Mouse (Mus musculus) natural killer cell, adult 2 months (primary cell): ENCODE results near the gene Sap30.
A peak's percentile ranks its signal among the peaks of the same experiment; 100 is the strongest.
"Not testable (repeated sequence)": the region's sequence is repeated elsewhere in the genome, so short reads cannot be mapped to it uniquely, and the experiment has no call there.

Experiments used
- DNase-seq, 2 experiments: peaks; one replicate each; pipeline ENCODE4 v3.0.0; 2022; ENCODE audit warnings: low spot score in 2 of 2

The Sap30 gene

DNA sequence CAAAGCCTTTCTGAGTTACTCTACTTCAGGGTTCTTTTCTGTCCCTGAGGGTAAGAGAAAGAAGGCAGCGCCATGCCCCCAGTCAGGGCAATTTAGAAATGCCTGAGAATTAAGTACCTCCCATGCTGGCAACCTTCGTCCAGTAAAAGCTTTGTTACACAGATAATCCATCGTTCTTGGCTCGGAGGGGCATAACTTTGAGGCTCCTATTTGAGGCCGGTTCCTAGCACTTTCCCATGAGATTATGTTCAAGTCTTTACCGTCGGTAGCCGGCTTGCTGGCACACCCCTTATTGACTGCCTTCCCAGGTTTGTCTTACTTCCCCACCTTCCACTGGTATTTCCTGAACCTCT, 10.8 kb upstream of the Sap30 start:
- DNase-seq = no peak

DNA sequence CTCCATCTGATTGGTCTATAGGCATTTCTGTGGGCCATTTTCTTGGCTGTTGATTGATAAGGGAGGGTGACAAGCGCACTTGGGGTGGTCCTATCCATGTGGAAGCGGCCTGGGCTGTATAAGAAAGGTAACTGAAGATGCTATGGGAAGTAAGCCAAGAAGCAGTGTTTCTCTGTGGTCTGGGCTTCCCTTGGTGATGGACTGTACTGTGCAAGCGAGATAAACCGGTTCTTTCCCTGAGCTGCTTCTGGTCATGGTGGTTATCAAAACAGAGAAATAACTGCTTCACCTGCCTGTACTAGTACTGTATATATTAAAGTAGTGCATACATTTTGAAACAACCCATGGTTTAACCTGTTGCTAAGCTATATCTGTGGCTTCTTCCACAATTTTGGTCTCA, 4.2 kb upstream of the Sap30 start:
- no peak for DNase-seq

DNA sequence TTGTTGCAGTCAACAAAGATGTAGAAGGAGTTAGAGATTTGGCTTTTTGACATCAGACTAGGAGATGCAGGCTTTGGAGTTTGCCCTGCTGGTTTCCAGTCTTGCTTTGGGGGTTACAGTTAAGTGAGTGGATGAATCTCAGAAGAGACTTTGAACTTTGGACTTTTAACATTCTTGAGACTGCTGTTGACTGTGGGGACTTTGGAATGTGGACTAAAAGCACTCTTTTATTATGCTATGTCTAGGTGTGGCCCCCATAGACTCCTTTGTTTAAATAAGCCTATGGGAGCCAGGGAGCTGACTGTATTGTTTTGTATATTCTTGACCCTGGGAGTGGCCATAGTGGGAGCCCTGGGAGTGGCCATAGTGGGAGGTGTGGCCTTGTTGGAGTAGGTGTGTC, 2.2 kb upstream of the Sap30 start:
- DNase-seq = no peak

DNA sequence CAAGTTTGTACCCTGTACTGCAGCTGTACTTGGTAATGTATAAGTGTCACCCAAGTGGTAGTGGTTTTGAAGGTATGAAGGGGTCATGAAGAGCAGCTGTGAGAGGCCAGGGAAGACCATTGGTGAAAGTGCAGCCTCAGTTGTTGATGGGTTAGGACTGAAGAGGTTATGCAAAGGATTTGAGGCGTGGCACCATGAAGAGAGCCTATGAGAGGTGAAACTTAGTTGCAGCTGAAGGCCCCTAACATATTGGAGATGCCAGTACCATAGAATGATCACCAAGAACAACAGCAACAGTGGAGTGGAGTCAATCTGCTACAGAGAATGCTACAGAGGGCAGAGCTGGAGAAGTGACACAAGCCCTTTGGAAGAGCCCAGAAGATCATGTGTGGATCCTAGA, 1.7 kb upstream of the Sap30 start:
- no peak for DNase-seq

DNA sequence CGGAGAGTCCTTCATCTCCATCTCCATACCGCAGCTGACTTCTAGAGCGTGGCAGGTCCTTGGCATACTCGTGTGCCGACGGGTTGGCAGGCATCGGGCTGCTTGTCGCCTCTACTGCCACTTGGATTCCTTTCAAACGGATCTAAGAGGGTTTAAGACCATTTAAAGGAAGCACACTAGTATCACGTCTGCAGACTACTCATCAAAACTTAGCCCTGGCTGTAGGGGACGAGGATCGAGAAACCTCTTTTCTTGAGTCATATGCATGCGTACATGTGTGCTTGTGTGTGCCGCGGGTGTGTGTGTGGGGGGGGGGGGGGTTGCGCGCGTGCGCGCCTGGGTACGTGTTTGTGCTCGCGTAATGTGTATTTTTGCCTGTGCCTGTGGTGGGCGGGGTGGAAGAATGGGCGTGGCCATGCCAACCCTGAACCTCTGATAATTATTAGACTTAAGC, 679 bp upstream of the Sap30 start:
- DNase-seq = peak; percentile 55 to 70

DNA sequence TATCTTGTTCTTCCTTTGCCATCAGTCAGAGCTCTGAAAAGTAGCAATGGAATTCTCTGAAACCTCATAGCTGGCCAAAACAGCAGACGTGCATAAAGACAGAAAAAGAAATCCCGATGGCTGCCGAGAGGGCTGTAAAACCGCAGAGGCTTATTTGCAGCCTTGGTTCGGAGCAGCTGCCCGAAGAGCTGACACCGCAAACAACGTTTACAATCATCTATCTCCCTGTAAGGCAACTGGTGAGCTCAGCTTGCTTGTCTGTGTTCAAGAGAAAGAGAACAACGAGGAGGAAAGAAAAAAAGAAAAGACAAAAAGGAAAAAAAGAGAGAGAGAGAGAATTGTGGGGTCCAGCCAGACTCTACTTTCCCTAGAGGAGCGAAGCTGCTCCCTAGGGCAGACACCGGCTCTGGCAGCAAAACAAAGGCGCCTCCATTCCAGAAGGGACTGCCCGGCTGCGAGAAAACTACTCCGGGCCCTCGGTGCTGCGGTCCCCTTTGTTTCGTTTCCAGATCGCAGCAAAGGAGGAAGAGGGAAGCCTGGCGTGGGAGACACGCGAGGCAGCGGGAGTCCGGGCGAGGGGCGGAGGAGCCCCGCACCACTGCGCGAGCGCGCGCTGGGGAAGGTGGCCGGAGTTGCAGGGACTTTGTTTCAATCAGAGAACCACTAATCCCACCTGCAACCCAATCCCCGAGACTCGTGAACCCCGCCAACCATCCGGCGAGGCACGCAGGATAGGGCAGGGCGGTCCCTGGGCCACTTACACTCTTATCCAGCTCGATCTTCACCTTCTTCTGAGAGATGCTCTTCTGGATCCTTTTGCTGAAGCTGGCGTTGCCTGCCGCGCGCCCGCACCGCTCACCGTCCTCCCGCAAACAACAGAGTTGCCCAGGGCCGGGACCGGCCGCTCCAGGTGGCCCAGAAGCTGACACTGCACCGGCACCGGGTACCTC, 894 bp downstream of the Sap30 start:
- peak in 1 of 2 experiments; percentile 7 for DNase-seq

DNA sequence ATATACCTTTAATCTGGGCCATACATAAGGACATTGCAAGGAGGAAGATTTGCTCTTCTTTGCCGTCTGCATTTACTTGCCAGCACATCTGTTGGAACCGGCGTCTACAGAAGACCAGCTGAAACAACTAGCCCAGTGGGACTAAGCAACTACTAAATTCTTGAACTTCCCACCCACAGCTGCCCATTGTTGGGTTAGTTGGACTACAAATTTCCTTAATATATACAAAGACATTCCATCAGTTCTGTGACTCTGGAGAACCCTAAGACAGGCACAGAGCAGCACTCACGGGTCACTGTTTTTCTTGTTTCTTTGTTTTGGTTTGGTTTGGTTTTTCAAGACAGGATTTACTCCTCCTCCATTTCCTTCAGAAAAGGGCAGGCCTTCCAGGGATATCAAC, 7.1 kb downstream of the Sap30 start:
- DNase-seq = no peak

DNA sequence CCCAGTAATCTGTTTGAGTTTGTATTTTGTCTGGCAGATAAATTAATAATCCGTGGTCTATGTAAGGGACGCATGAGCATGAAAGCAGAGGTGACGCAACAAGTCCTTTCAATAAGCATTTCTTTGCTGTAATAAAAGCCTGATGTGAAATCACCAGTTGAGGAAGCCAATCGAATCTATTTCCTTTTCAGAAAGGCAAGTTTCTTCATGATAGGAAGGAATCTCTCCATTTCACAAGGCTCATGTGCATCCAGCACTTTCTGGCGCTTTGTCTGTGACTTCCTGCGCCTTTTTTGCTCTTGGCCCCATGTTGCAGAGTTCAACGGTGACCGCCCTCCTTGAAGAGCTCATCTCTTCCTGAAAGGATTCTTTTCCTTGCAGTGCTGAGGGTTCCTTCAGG, 8.0 kb downstream of the Sap30 start:
- DNase-seq = no peak

DNA sequence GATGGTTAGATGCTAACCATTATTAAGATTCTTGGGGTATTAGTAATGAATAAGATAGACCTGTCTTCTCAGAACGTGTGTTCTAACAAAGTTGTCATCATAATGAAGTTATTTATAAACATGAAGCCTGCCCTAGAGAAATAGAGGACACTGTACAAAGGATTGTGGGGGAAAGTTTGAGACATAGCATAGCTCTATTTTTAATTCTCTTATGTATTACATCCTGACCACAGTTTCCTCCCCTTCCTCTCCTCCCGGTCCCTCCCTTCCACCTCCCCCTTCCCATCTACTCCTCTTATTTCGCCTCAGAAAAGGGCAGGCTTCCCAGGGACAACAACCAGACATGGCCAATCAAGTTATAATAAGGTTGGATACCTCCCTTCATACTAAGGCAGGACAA, 9.3 kb downstream of the Sap30 start:
- DNase-seq = no peak

DNA sequence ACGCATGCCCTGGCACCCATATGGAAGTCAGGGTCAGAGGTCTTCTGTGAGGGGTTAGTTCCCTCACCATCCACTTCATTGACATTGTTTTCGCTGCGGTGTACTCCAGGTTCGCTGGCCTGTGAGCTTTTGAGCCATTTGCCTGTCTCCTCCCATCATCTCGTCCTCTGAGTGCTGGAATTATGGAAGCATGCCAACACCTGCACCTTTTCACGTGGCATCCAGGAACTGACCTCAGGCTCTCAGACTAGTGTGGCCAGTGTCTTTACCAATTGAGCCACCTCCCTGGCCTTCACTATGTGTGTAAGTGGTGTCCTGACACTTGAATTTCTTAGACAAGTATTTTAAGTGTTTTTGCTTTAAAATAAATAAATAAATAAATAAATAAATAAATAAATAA, 13.9 kb downstream of the Sap30 start:
- DNase-seq = no peak

DNA sequence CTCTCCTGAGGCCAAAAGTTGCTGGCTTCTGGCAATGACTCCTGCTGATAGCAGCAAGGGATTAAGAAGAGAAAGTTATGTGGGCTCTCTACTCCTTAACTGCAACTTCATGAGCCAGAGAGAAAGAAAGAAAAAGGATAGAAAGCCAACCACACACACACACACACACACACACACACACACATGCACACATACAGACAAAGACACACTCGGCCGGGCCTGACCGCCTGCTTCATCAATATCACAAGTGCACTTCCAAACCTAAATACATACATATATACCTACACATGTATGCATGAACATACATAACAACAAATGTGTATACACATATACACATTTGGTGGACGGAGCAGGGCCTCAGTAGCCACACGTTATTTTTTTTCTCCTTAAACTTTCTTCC, 16.8 kb downstream of the Sap30 start:
- no peak for DNase-seq

DNA sequence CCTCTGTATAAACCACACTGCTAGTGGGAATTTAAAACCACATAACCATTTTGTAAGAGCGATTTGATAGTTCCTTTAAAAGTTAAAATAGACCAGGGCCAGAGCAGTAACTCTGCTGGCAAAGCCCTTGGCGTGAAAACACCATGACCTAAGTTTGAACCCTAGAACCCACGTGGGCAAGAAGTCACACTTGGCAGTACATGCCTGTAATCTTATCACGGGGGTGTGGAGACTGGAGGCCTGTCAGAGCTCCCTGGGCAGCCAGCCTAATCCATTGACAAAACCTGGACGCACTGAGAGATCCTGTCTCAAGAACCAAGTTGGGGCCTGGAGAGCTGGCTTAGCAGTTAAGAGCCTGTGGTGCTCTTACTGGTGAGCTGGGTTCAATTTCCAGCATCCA, 19.0 kb downstream of the Sap30 start:
- DNase-seq = no peak

DNA sequence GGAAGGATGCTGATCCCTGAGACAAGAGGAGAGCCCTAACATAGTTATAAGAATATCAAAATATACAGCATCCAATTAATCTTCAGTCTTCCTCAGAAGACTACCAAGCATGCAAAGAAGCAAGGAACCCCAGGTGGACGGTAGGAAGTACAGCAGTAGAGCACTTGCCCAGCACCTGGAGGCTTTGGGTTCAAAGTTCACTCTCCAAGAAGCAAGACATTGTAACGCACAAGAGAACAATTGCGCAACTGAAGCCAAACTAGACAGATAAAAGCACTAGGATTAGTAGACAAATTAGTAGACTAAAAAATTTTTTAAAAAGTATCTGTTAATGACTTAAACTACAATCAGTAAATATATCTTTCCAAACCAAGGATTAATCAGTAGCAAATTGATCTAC, 23.9 kb downstream of the Sap30 start:
- DNase-seq = no peak

DNA sequence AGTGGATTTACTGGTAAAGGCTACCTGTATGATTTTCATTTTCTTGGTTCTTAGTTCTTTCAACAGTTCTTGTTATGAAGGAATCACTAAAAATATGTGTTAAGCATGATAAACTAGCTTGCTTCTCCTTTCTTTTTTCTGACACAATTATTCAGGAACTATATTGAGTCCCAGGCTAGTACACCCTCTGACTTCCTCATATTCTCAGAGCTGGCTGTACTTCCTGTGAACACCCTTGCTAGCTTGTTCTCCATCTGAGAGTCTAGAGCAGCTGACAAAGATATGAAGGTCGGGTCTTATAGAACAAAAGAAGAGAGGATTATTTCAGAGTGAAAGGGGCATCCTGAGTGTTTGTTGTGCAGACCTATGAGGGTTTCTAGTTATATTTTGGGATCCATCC, 24.8 kb downstream of the Sap30 start:
- no peak for DNase-seq

DNA sequence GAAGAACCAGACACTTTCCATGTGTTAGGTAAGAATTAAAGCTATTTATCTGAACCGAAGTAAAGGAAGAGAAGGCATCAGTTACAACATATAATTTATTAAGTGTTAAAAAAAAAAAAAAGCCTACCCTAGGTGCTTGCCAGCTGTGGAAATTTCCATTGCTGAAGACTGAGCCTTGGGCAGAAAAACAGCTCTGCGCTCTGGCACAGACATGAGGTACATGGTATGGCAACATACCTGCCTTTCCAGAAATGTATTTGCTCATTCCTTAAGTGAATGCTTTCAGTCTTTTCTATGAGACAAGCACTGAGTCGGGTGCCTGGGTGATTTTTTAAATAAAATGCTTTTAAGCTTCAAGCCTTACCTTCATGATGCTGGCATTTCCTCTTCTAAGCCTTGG, 29.7 kb downstream of the Sap30 start:
- no peak for DNase-seq

DNA sequence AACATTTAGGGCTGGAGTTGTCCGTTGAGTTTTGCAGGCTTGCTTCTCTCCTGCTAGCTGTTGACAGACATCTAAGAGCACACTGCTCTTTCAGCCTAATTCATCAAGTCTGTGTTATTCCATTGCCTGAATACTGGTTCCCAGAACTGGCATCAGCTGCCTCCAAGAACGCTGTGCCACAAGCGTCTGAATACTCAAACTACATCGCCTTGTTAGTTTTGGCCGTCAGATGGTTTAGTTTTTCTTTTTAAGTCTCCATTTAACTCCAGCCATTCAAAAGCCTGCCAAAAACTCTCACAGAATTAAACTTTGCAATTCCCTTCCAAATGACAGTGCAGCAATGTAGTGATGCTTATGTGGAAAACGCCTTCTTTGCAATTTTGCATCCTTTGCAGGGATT, 30.5 kb downstream of the Sap30 start:
- DNase-seq = no peak

DNA sequence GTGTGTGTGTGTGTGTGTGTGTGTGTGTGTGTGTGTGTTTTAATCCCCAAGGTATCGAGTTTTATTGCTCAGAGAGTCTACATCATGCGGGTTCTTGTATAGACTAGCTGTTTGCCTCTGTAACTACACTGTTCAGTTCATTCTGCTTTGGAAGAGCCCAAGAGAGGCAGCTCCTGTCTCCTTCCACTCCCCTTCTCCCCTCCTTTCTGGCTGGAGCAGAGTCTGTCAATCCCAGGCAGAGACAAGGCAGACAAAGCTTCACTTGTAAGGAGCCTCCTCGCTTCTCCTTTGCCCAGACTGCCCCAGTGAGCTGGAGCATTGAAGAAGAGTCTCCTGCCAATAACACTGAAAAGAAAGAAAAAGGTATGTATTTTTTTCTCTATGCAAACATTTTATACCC, 31.9 kb downstream of the Sap30 start, which contains the start of gene Scrg1:
Scrg1 (plus strand) TSS at position 159 of the 400 bp plus-strand sequence.
- no peak for DNase-seq

DNA sequence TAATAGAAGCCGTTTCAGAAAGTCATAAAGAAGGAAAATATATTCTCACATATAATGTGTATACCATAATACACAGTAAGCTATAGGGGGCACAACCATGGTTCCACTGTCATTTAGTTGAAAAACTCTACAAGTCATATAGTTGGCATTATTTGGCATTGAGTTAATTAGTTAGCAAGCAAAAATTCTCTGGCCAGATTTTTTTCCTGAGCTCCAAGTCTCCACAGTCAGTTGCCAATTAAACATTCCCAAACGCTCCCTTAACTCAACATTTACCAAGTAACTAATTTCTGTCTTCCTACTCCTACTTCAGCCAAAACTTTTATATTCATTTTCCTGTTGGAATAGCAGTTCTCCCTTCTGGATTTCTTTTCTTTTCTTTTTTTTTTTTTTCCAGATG, 34.3 kb downstream of the Sap30 start:
- DNase-seq = no peak

DNA sequence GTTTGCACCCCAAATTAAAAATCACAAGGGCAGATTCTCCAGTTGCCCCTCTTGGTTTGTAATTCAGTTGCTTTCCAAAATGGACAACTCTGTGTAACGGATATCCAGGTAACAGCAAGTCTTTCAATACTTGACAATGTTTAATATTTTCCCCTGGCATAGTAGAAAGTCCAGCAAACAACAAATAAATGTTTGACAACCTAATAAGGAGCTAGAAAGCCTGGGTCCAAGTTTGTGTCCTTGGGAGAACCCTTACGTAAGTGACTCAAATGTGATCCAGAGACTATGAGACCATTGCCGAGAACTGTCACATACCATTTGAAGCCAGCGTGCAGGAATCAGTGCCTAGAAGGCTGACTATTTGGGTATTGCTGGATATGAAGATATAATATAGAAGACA, 35.8 kb downstream of the Sap30 start:
- no peak for DNase-seq

DNA sequence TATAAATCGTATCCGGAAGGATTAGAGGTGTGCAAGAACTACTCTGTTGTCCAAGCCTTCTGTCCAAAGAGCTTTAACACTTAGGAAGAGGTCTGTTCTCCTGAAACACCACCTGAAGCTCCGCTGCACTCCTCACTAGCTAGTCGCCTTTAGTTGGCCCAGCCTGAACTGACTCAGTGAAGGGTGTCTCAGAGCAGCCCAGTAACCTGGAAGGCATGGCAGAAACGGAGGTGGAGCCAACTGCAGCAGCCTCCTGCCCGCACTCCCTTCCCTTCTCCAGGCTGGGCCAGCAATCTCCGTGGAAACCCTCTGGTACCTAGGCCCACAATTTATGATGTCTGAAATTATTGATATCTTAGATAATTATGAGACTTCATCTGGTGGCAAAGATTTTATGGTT, 36.9 kb downstream of the Sap30 start:
- DNase-seq = no peak

DNA sequence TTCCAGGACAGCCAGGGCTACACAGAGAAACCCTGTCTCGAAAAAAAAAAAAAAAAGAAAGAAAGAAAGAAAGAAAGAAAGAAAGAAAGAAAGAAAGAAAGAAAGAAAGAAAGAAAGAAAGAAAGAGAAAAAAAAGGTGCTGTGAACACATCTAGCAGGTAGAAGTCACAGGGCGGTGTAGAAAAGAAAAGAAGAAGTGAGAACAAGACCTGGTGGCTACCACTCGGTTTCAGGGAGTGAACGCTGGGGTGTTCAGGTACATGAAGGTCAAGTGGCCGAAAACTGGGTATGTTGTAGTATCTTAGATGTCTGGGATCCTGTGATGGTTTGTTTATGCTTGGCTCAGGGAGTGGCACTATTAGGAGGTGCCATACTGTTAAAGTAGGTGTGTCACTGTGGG, 41.8 kb downstream of the Sap30 start:
- not testable (repeated sequence) for DNase-seq

DNA sequence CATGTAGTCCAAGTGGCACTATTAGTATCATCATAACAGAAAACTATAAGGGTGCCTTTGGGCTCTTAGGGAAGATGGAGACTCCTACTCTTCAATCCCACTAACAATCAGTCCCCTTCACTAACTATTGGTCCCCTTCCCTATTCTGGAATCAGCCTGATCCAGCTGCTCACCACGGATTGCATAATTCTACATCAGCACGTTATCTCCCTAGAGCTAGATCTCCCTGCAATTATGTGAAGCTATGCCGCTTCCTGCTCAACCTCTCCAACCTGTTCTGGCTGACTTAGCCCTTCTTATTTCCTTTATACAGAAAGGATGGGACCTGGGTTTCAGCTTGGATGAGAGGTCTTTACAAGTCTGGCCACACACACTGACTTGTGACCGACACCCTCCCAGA, 44.4 kb downstream of the Sap30 start:
- DNase-seq = no peak

DNA sequence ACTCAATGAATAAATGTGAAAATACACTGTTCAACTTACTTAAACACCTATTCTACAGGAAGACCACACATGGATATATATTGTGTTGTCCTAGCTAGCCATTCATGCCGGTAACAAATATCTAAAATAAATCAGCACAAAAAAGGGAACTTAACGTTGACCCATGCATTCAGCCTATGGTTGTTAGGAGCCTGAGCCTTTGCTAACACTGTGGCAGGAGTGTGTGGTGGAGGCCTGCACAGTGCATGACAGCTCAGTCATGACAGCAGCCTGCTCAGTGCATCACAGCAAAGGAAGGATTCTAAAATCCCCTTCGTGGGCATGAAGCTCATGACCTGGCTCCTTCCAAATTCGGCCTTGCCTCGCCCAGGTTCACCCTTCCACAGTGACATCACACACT, 46.1 kb downstream of the Sap30 start:
- DNase-seq = no peak

DNA sequence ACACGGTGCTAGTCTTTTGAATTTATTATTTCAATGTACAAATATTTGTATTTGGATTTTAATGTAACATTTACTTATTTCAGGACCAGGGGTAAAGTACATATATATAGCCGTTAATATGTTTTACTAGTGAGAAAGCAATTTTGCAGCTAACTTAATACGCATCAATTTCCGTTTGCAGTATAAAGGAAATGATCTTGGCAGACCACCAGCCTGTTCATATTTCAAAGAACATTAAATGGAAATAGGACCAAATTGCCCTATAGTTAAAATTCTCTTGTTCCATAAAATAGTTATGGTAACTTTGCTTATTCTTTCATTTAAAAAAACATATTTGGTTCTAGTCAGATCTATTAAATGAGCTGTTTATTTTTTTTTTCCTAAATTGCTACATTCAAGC, 46.5 kb downstream of the Sap30 start:
- DNase-seq = no peak
